Mouse (Mus musculus): Measurements from ENCODE around the gene Akap11.
A peak's percentile ranks its signal among the peaks of the same experiment; 100 is the strongest.
"Not testable (repeated sequence)": the region's sequence is repeated elsewhere in the genome, so short reads cannot be mapped to it uniquely, and the experiment has no call there.

Gene Akap11

DNA sequence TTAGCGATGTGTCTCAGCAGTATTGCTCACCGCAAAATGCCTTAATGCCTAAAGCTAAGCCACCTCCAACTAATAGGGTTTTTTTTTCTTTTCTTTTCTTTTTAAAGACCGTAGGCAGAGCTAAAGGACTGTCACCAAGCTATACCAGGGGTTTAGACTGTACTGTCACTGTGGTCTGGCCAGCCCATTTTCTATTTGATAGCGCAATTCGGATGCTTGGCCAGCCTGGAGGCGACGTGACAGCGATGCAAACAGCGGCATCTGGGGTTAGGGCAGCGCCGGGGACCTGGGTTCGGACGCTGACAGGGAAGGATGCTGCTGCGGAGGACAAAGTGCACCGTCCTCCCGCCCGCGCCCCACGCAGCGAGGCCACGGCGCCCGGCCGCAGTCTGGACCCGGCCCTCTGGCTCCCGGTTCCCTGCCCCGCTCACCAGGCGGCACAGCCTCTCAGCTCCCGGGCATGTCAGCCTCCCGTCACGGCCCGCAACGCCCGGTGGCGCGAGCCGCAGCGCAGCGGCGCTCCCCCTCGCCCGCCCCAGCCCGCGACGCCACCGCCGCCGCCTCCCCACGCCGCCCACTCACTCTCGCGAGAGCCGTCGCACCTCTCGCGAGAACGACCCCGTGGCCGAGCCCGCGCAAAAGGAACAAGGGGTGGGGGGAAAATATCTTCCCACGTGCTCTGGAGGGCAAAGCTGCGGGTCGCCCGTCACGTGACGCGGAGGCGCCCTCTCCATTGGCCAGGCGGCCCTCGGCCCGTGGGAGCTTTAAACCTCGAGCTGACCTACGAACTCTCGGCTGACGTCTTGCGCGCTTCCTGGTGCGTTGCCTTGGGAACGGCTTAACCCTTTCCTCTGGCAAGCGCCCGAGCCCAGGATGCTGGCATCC is at the start of gene Akap11:
TSS of gene Akap11 (minus strand) at position 528 of the 885 bp plus-strand sequence.
- DNase-seq (ENCODE audit: extremely low spot score, low read depth, low spot score), result peak; percentile 76

GRCm38 (mm10) chr14:78584222-78584621 is 47.6 kb upstream of the Akap11 start:
- DNase-seq (ENCODE audit: extremely low spot score, low read depth, low spot score), result no peak

- DNase-seq (ENCODE audit: extremely low spot score, low read depth, low spot score), result no peak
Measured at GRCm38 (mm10) chr14:78583168-78583567, 46.6 kb upstream of the Akap11 start.

GRCm38 (mm10) chr14:78575899-78576298 is 39.3 kb upstream of the Akap11 start:
- no peak for DNase-seq (ENCODE audit: extremely low spot score, low read depth, low spot score)

GRCm38 (mm10) chr14:78568410-78568809 is 31.8 kb upstream of the Akap11 start:
- no peak for DNase-seq (ENCODE audit: extremely low spot score, low read depth, low spot score)

- no peak for DNase-seq (ENCODE audit: extremely low spot score, low read depth, low spot score)
Measured at GRCm38 (mm10) chr14:78566431-78566830, 29.8 kb upstream of the Akap11 start.

DNA sequence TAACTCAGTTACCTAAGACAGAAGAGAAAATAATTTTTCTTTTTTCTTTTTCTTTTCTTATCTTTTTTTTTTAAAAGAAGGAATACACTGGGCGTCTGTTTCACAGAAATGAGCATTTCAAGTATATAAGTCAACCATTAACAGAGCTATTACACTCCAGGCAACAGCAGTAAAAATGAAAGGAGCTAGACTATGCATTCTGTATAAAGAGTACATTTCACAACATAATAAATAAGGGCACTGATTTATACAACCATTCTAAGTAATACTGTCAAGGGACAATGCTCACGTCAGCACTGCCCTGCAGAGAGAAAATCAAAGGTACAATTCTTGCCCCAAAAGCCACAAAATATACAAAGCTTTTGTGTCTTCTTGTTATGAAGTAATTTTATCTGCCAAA is 27.7 kb upstream of the Akap11 start:
- no peak for DNase-seq (ENCODE audit: extremely low spot score, low read depth, low spot score)

GRCm38 (mm10) chr14:78563211-78563610 is 26.6 kb upstream of the Akap11 start:
- no peak for DNase-seq (ENCODE audit: extremely low spot score, low read depth, low spot score)

DNA sequence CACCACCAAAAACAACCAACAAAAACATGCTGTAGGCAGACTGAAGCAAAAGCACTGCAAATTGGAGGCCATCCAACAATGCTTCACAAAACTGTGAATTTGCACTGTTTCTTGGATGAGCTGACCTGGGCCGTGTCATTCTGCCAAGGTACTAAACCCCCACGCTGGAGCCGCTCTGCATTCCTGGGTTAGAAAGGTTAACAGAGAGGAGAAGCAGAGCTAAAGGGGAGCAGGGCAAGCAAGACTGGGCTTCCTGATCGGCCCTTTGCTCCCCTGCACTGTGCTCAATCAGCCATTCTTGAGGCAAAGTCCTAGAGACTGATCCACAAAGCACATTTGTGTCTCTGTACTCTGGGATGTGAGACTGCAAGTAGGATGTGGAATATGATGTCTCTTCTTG is 25.5 kb upstream of the Akap11 start:
- no peak for DNase-seq (ENCODE audit: extremely low spot score, low read depth, low spot score)

DNA sequence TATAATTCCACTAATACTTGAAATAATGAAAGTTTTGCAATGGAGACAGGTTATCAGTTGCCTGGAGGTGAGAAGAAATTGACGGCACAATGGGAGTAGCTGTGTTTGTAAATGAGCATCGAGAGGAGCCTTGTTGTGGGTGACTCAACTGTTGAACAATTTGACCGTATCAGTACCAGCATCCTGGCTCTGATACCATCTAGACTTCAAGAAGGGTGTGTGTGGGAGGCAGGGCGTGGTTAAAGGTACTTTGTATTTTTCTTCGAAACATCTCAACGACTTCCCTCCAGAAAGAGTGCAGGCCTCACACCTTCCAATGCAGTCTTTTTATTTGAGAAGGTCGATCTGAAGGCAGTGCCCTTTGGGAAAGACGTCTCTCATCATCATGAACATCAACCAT is 22.4 kb upstream of the Akap11 start:
- DNase-seq (ENCODE audit: extremely low spot score, low read depth, low spot score), result no peak

DNA sequence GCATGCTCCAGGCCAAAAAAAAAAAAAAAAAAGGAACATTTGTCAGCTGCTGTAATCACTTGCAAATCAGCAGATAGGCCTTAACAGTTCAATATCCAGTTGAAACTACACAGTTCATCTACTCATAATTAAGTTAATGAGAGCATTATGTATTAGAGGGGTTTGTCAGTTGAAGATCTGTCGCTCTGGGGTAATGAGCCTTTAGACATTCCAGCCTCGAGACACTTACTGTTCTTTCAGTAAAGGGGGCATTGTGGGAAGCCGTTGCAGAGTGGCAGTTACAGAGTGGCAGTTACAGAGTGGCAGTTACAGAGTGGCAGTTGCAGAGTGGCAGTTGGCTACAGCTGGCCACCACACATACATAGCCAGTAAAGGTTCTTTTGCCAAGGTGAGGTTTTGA is 18.2 kb upstream of the Akap11 start:
- DNase-seq (ENCODE audit: extremely low spot score, low read depth, low spot score), result not testable (repeated sequence)

- no peak for DNase-seq (ENCODE audit: extremely low spot score, low read depth, low spot score)
Measured at GRCm38 (mm10) chr14:78553661-78554060, 17.1 kb upstream of the Akap11 start.

- DNase-seq (ENCODE audit: extremely low spot score, low read depth, low spot score), result no peak
Measured at GRCm38 (mm10) chr14:78548807-78549206, 12.2 kb upstream of the Akap11 start.

- DNase-seq (ENCODE audit: extremely low spot score, low read depth, low spot score), result no peak
Measured at GRCm38 (mm10) chr14:78541319-78541718, 4.7 kb upstream of the Akap11 start.

GRCm38 (mm10) chr14:78539821-78540220 is 3.2 kb upstream of the Akap11 start:
- no peak for DNase-seq (ENCODE audit: extremely low spot score, low read depth, low spot score)

DNA sequence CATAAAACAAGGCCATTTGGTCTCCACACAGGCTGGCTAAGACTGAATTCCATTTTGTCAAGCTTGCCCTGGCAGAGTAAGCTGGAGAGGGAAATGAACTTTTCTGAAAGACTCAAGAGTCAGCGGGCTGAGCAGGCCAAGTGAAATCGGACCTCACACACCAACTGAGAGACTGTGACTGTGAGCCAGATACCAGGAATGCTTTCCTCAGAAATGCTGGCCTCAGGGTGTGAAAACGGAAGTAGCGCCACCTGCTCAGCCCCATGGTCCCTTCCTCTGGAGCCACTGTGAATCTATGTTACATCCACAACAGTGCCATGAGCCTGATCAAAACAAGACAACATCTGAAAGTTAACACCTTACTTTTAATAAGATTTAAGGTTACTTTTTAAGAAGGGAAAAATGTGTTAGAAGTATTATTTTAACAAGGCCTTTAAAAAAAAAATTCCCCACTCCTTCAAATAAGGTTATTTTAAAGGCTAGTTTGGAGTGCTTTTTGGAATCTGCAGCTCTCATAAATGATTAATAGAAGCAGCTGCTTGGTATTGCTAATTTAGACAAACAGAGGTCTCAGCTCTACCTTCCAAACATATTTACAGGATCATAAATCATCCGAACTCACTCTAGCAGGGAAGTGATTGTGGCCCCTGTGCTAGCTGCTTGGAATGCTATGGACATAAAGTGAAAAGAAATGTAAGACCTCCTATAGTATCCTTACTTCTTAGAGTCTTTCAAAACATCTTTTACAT is 2.1 kb upstream of the Akap11 start:
- DNase-seq (ENCODE audit: extremely low spot score, low read depth, low spot score), result peak; percentile 58

GRCm38 (mm10) chr14:78537551-78537950 is 943 bp upstream of the Akap11 start:
- DNase-seq (ENCODE audit: extremely low spot score, low read depth, low spot score), result no peak

DNA sequence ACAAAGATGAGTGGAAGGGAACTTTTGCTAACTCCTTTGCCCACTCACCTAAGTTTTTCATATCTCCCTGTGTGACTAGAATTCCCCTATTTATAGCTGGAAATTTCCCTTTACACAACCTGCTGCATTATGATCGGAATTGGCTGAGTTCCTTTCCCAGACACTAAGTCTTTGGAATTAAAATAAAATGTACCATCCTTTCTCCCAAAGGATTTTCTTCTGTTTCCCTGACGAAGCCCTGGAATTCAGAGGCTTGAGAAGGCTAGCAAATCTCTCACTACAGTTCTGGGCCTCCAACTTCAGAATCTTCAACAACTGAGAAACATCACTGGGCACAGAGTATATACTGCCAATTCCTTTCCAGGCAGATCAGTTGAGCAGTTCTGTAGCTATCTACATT is 1.2 kb downstream of the Akap11 start:
- DNase-seq (ENCODE audit: extremely low spot score, low read depth, low spot score), result no peak

GRCm38 (mm10) chr14:78534651-78535050 is 2.0 kb downstream of the Akap11 start:
- DNase-seq (ENCODE audit: extremely low spot score, low read depth, low spot score), result no peak

DNA sequence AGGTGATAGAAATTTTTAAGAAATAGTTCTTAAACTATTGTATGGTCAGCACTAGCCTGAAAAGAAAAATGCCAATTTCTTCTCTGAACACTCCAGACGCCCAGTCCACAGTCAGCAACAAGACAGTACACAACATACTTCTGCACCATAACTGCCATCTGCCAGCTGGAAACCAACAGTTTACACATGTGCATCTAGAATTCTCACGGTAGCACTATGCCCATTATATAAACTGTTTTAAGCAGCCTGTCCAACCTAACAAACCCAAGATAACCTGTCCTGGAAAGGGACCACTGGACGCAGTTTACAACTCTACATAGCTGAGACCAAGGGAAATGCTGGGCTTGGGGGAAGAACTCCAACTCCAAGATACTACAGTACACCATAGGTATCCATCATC is 2.9 kb downstream of the Akap11 start:
- DNase-seq (ENCODE audit: extremely low spot score, low read depth, low spot score), result no peak

DNA sequence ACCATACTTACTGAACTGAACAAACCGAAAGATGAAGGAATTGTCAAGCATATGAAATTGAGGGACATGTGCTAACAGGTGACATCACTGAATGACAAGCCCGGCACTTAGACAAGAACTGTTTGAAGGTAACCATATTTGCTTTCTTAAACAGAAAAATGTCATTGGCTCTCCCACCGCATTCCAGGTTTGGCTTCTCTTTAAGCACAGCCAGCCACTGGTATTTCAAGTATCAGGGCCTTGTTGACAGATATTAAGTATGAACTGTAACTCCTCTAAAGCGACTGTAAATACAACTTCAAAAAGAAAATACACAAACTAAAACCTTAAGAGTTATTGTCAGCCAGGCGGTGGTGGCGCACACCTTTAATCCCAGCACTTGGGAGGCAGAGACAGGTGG is 4.3 kb downstream of the Akap11 start:
- DNase-seq (ENCODE audit: extremely low spot score, low read depth, low spot score), result no peak

- no peak for DNase-seq (ENCODE audit: extremely low spot score, low read depth, low spot score)
Measured at GRCm38 (mm10) chr14:78530256-78530655, 6.4 kb downstream of the Akap11 start.

All from hindlimb bud, embryonic 11.5 days (tissue).